Mouse (Mus musculus) cortical plate, adult 2 months (tissue): ENCODE measurements around the gene Mtfr1l. TPM values are rescaled to one million over a fixed set of nuclear protein-coding genes. Genes with fewer than 3 reads are reported as not detected.
A peak's percentile ranks its signal among the peaks of the same experiment; 100 is the strongest.
"Not testable (repeated sequence)": the region's sequence is repeated elsewhere in the genome, so short reads cannot be mapped to it uniquely, and the experiment has no call there.

Experiments
- H3K27ac ChIP-seq: fragments of 200-500 bp; 2 replicates; pipeline ENCODE4 v1.5.1; 2012; ENCODE audit warnings: low read length, control low read depth, inconsistent platforms; ENCODE audit not compliant: insufficient read depth
- H3K4me1 ChIP-seq: fragments of 200-500 bp; 2 replicates; pipeline ENCODE4 v1.6.1; 2011; ENCODE audit warnings: low read length; ENCODE audit not compliant: control insufficient read depth, insufficient read depth
- H3K4me3 ChIP-seq: fragments of 200-500 bp; 2 replicates; pipeline ENCODE4 v1.5.1; 2011; ENCODE audit warnings: mild to moderate bottlenecking, low read length, control low read depth; ENCODE audit not compliant: insufficient read depth
- CTCF ChIP-seq: fragments of 200-500 bp; IDR thresholded peaks from 2 replicates; pipeline ENCODE4 v1.5.1; 2011; ENCODE audit warnings: mild to moderate bottlenecking, control low read depth, low read length; ENCODE audit not compliant: insufficient read depth; ENCODE audit errors: extremely low read depth
- POLR2A ChIP-seq: fragments of 200-500 bp; IDR thresholded peaks from 2 replicates; pipeline ENCODE4 v1.6.1; 2011; ENCODE audit warnings: mild to moderate bottlenecking, low read length, control low read depth; ENCODE audit not compliant: insufficient read depth; ENCODE audit errors: extremely low read depth
- polyA plus RNA-seq: library from polyadenylated mRNA; depleted of rRNA; stranded (reverse); fragments of >200 nt; gene quantifications from 2 replicates; pipeline ENCODE4 v1.2.3, GENCODE M21; 2012

Mtfr1l gene
- polyA plus RNA-seq, 1 experiment: 118 TPM

DNA sequence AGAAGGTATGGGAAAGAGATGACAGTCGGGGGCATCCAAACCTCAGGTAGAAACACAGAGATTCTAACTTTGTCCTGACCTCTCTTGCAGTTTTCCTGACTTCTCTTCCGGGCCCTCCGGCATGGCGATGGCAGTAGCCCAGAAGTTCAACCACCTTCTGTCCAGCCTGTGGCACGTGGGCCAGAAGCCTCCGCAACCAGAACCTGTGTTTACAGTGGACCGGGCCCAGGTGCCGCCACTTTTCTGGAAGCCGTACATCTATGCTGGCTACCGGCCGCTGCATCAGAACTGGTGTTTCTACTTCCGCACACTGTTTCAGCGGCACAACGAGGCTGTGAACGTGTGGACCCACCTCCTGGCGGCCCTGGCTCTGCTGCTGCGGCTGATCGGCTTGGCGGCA lies 28.5 kb downstream of the Mtfr1l start:
- no peak for TF ChIP-seq CTCF
- no peak for TF ChIP-seq POLR2A
- Histone ChIP-seq H3K4me1 (no peaks in the 10 kb centered on the region), H3K27ac (no peak overlapping the region), H3K4me3 (no peak overlapping the region)

DNA sequence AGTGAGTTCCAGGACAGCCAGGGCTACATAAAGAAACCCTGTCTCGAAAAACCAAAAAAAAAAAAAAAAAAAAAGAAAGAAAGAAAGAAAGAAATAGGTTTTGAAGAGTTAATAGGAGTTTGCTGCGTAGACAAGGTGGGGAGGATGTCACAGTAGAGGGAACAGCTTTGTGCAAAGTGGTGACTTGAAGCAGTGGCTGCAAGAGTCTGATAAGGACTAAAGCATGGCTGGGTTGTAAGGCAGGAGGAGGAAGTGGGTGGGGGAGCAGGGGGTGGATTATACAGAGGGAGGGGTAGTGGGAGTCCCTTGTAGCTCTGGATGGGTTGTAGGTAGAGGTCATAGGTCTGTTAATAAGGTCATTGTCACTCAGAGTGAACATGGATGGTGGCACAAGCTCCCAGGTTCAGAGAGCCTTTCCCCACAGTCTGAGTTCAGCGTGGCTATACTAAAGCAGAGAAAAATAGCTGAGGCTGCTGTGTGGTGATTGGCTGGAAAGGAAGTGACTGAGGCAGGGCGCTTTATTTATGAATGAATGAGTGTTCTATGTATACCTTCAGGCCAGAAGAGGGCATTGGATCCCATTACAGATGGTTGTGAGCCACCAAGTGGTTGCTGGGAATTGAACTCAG lies 29.1 kb downstream of the Mtfr1l start:
- no peak for TF ChIP-seq CTCF
- no peak for TF ChIP-seq POLR2A
- Histone ChIP-seq H3K4me3 (no peak overlapping the region), H3K4me1 (no peaks in the 10 kb centered on the region), H3K27ac (no peak overlapping the region)

- no peak overlapping the region for H3K27ac ChIP-seq
Observed at GRCm38 (mm10) chr4:134505303-134505789, 29.8 kb downstream of the Mtfr1l start.

GRCm38 (mm10) chr4:134503686-134504357 lies 31.4 kb downstream of the Mtfr1l start:
- Histone ChIP-seq H3K27ac (no peak overlapping the region), H3K4me3 (no peak overlapping the region), H3K4me1 (no peaks in the 10 kb centered on the region)
- TF ChIP-seq POLR2A (no peak), CTCF (no peak)

More at GRCm38 (mm10) chr4:134505303-134505789, 29.8 kb downstream of the Mtfr1l start:
- TF ChIP-seq CTCF: no peak
- no peak for TF ChIP-seq POLR2A
- Histone ChIP-seq H3K4me1 (no peaks in the 10 kb centered on the region), H3K4me3 (no peak overlapping the region)

- Histone ChIP-seq H3K4me1 (peaks cover 4% of the 10 kb centered on the region; the same call in 1 of the 2 replicates), H3K27ac (no peak overlapping the region), H3K4me3 (no peak overlapping the region)
- TF ChIP-seq CTCF: no peak
- no peak for TF ChIP-seq POLR2A
Observed at GRCm38 (mm10) chr4:134501095-134501494, 34.1 kb downstream of the Mtfr1l start.

- not testable (repeated sequence) for H3K4me3 ChIP-seq
Observed at GRCm38 (mm10) chr4:134498983-134499382, 36.2 kb downstream of the Mtfr1l start.

GRCm38 (mm10) chr4:134497986-134498731 lies 37.0 kb downstream of the Mtfr1l start:
- peaks cover 8% of the 10 kb centered on the region; the same call in 1 of the 2 replicates for H3K4me1 ChIP-seq
- H3K4me3 ChIP-seq: peak overlapping the region; percentile 48
- H3K27ac ChIP-seq: peak overlapping the region; percentile 91
- TF ChIP-seq POLR2A (no peak), CTCF (no peak)

More at GRCm38 (mm10) chr4:134498983-134499382, 36.2 kb downstream of the Mtfr1l start:
- H3K4me1 ChIP-seq, H3K27ac ChIP-seq: not testable (repeated sequence)

DNA sequence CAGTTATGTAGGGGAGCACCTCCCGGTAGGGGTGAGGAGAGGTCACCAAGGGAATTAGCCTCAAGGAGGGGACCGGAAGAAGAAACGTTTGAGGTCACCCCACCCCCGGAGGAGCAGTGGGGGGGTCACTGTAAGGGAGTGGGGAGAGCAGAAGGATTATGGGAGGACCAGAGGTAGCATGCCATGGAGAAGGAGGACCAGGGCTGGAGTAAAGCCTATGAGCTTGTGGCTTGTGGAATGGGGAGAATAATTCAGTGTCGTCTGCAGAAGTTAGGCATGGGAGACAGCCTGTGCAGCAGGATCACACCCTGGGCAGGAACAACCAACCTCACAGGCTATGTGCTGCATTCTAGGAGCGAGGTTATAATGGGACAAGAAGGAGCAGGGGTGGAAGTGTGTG lies 38.0 kb downstream of the Mtfr1l start:
- H3K4me1 ChIP-seq: peaks cover 8% of the 10 kb centered on the region; the same call in 1 of the 2 replicates
- peak overlapping the region; percentile 48 for H3K4me3 ChIP-seq
- TF ChIP-seq CTCF: no peak
- TF ChIP-seq POLR2A: no peak; the same call in 1 of the 2 replicates
- H3K27ac ChIP-seq: peak overlapping the region; percentile 91

DNA sequence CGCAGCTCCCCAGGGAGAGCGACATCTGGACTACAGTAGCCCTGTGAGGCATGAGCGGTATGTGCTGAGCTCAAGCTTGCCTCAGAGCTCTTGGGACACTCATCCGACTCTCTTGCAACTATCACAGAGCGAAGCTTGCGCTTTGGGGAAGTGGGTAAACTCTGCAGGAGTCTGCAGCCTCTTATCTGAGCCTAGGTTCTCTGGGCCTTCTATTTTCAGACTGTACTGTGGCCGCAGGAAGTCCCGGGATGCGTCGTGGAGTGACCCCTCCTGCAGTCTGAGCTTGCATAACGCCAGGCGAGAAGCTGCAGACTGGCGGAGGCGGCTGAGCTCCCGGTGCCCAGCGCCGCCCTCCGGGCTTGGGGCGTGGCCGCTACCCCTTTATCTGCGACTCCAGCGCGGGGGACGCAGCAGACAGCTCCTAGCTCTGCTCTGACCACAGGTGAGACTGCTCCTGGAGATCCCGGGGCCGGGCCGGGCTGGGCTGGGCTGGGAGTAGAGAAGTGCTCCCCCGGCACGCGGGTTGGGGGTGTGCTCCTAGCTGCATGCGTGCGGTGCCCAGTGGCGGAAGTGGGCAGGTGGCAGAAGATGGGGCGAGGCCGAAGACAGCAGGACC lies 38.5 kb downstream of the Mtfr1l start, which contains the start of gene Paqr7:
Paqr7 (plus strand) TSS at position 103 of the 616 bp plus-strand sequence.
- H3K4me3 ChIP-seq: peak within 1 kb of the TSS; percentile 48
- TF ChIP-seq POLR2A (peak; percentile 74), CTCF (no peak)
- peaks cover 8% of the 10 kb centered on the region; the same call in 1 of the 2 replicates for H3K4me1 ChIP-seq
- peak within 1 kb of the TSS; percentile 91 for H3K27ac ChIP-seq
